Mouse (Mus musculus): Measurements from ENCODE around the gene Pcnx. TPM values are rescaled to one million over a fixed set of nuclear protein-coding genes. Genes with fewer than 3 reads are reported as not detected.

The Pcnx gene
- polyA plus RNA-seq, 1 experiment from 2014 or later, result 6.8 TPM

DNA sequence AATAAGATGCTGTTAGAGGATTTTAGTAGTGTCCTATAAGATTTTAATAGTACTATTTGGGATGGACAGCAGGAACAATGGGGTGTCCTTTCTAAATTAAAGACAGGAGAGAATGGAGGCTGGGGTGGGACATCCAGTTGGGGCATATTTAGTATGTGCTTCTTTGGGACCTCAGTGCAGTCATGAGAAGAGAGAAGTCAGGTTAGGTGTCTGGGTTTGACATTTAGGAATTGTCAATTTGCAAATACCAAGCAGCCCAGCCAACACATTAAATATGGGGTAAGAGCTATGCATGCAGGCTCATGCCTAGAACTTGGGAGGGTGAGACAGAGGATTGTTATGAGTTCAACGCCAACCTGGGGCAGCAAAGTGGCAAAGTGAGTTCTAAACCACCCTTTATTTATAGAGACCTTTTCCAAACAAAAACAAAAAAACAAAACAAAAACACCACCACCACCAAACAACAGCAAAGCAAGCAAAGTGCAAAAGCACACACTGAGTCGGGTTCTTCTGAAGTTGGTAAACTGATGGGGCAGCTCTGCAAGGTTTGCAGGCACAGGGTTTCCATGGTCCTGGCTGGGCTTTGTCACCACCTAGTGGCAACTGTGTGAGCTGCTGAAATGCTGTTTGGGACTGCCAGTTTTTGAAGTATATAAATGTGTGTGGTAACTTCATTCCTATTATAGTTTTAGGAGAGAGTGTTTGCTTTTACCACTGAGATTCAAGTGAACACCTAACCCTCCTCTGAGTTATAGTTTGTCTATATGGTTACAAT lies 55.5 kb downstream of the Pcnx start:
- H3K9me3 ChIP-seq, result no peaks in the 10 kb centered on the region
- peaks cover 8% of the 10 kb centered on the region for H3K36me3 ChIP-seq
- no peak overlapping the region for H3K27ac ChIP-seq
- H3K4me3 ChIP-seq (replicated peaks), result no peak overlapping the region
- ATAC-seq, result peak; percentile 62
- WGBS, result 55% methylated on average over 2 of the region's 2 CpGs
- no peak overlapping the region for H3K4me2 ChIP-seq (replicated peaks)
- H3K27me3 ChIP-seq (replicated peaks), result no peaks in the 10 kb centered on the region
- peaks cover 3% of the 10 kb centered on the region for H3K4me1 ChIP-seq (replicated peaks)
- H3K9ac ChIP-seq, result no peak overlapping the region

DNA sequence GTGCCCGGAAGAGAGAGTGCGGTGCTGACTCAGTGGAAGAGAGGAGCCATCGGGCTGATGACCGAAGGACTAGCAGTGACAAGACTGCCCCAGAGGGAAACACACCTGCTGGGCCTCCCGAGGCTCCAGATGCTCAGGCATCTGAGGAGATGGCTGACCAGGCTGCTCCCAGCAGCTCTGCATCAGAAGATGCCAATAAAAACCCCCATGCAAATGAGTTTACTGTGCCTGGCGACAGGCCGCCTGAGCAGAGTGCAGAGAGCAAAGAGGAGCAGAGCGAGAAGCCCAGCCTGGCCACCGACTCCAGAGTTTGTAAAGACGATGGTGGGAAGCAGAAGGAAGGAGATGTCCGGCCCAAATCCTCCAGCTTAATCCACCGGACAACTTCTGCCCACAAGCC lies 58.5 kb downstream of the Pcnx start:
- H3K36me3 ChIP-seq, result peaks cover 8% of the 10 kb centered on the region
- H3K27ac ChIP-seq, result no peak overlapping the region
- H3K9me3 ChIP-seq, result no peaks in the 10 kb centered on the region
- H3K9ac ChIP-seq, result no peak overlapping the region
- H3K4me1 ChIP-seq (replicated peaks), result no peaks in the 10 kb centered on the region
- H3K4me3 ChIP-seq (replicated peaks), result no peak overlapping the region
- ATAC-seq, result no peak
- H3K27me3 ChIP-seq (replicated peaks), result no peaks in the 10 kb centered on the region
- 86% methylated on average over 12 of the region's 12 CpGs for WGBS
- H3K4me2 ChIP-seq (replicated peaks), result no peak overlapping the region

DNA sequence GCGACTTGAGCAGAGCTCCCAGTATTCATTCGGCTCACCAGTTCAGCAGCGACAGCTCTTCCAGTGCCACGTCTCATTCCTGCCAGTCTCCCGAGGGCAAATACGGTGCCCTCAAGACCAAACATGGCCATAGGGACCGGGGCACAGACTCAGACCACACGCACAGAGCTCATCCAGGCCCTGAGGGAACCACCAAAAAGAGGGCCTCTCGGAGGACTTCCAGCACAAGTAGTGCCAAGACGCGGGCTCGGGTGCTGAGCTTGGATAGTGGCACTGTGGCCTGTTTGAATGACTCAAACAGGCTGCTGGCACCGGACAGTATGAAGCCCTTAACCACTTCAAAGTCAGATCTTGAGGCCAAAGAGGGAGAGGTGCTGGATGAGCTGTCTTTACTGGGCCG lies 59.1 kb downstream of the Pcnx start:
- Histone ChIP-seq H3K27ac (no peak overlapping the region), H3K27me3 (replicated peaks) (no peaks in the 10 kb centered on the region), H3K4me3 (replicated peaks) (no peak overlapping the region), H3K9me3 (no peaks in the 10 kb centered on the region), H3K4me2 (replicated peaks) (no peak overlapping the region), H3K9ac (no peak overlapping the region), H3K36me3 (peaks cover 8% of the 10 kb centered on the region), H3K4me1 (replicated peaks) (no peaks in the 10 kb centered on the region)
- WGBS, result 96% methylated on average over 14 of the region's 14 CpGs
- ATAC-seq, result no peak

DNA sequence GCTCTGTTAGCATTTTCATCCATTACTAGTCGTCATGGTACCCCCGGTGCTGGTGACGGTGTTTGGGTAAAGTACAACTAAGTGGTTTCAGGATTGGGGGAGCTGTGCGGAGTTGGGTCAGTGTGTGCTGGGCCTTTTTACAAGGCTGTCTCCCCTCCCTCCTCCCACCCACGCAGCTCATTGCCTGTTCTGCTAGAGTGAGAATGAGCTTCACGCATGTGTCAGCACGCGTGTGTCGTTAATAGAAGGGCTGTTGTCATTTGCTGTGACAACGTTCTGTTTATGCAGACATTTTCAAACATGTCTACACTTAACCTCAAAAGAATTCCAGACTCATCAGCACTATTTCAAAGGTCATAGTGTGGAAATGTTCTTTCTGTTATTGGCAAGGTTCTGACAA lies 60.2 kb downstream of the Pcnx start:
- Histone ChIP-seq H3K4me3 (replicated peaks) (no peak overlapping the region), H3K27me3 (replicated peaks) (no peaks in the 10 kb centered on the region), H3K27ac (no peak overlapping the region), H3K9ac (no peak overlapping the region), H3K4me2 (replicated peaks) (no peak overlapping the region), H3K36me3 (peaks cover 8% of the 10 kb centered on the region), H3K9me3 (no peaks in the 10 kb centered on the region), H3K4me1 (replicated peaks) (no peaks in the 10 kb centered on the region)
- 82% methylated on average over 10 of the region's 10 CpGs for WGBS
- ATAC-seq, result no peak

GRCm38 (mm10) chr12:81920614-81921013 lies 60.8 kb downstream of the Pcnx start:
- ATAC-seq, result no peak
- Histone ChIP-seq H3K36me3 (peaks cover 8% of the 10 kb centered on the region), H3K27ac (no peak overlapping the region), H3K4me3 (replicated peaks) (no peak overlapping the region), H3K9ac (no peak overlapping the region), H3K27me3 (replicated peaks) (no peaks in the 10 kb centered on the region), H3K9me3 (no peaks in the 10 kb centered on the region), H3K4me1 (replicated peaks) (no peaks in the 10 kb centered on the region), H3K4me2 (replicated peaks) (no peak overlapping the region)
- 76% methylated on average over 2 of the region's 2 CpGs for WGBS

DNA sequence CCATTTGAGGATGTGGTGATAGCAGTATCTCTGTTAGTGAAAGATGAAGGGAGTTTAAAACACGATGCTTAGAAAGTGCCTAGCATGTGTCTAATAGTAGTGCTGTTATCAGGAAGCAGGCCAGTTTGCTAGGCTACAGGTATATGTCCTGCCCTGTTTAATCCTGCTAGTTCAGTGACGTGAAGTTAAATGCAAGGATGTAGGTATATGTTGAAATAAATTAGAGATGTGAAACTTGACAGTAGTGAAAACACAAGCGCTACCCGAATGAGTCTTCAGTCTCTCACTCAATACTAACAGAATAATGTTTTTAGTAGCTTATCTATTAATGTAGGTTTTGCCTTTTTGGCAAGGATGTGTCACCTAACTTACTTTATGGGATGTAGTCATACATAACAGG lies 62.0 kb downstream of the Pcnx start:
- H3K27me3 ChIP-seq (replicated peaks), result no peaks in the 10 kb centered on the region
- H3K4me3 ChIP-seq (replicated peaks), result no peak overlapping the region
- no peak for ATAC-seq
- peaks cover 8% of the 10 kb centered on the region for H3K36me3 ChIP-seq
- H3K4me1 ChIP-seq (replicated peaks), result 0 out of 2 replicates have a peak, but pooled peaks cover 2% of the 10 kb centered on the region
- WGBS, result 87% methylated on average over 4 of the region's 4 CpGs
- H3K4me2 ChIP-seq (replicated peaks), result no peak overlapping the region
- no peak overlapping the region for H3K9ac ChIP-seq
- H3K9me3 ChIP-seq, result no peaks in the 10 kb centered on the region
- no peak overlapping the region for H3K27ac ChIP-seq

GRCm38 (mm10) chr12:81922838-81923237 lies 63.0 kb downstream of the Pcnx start:
- Histone ChIP-seq H3K27ac (no peak overlapping the region), H3K4me1 (replicated peaks) (0 out of 2 replicates have a peak, but pooled peaks cover 2% of the 10 kb centered on the region), H3K9me3 (no peaks in the 10 kb centered on the region), H3K9ac (no peak overlapping the region), H3K27me3 (replicated peaks) (no peaks in the 10 kb centered on the region), H3K36me3 (peaks cover 5% of the 10 kb centered on the region), H3K4me3 (replicated peaks) (no peak overlapping the region), H3K4me2 (replicated peaks) (no peak overlapping the region)
- no peak for ATAC-seq
- WGBS, result 43% methylated on average over 3 of the region's 3 CpGs

DNA sequence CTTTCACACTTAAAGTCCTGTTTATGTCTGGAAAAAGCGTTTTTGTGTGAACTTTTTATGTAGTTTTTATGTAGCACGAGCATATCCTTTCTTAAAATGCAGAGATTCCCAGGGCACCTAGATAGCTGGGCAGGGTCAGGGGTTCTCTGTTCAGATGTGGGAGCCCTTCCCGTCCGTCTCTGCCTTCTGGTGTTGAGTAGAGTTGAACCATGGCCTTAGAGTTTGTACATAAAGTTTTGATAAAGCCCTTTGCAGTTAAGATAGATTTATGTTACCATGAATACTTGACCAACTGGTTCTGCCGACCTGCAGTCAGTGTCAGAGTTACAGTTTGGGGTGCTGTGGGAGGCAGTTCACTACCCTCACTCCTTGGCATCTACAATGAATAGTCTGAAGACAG lies 67.3 kb downstream of the Pcnx start:
- 69% methylated on average over 5 of the region's 5 CpGs for WGBS
- peak; percentile 65 for ATAC-seq
- H3K4me2 ChIP-seq (replicated peaks), result no peak overlapping the region

GRCm38 (mm10) chr12:81927643-81928381 lies 68.0 kb downstream of the Pcnx start:
- ATAC-seq, result peak; percentile 84
- Histone ChIP-seq H3K4me2 (replicated peaks) (no peak overlapping the region), H3K36me3 (no peaks in the 10 kb centered on the region), H3K27me3 (replicated peaks) (no peaks in the 10 kb centered on the region), H3K9me3 (no peaks in the 10 kb centered on the region), H3K27ac (peak overlapping the region; percentile 42; the same call in 1 of the 2 replicates), H3K4me3 (replicated peaks) (no peak overlapping the region), H3K9ac (0 out of 2 replicates have a peak overlapping the region, but pooled peaks have one; percentile 10), H3K4me1 (replicated peaks) (peaks cover 7% of the 10 kb centered on the region)
- 55% methylated on average over 19 of the region's 19 CpGs for WGBS

More for the DNA sequence above, 67.3 kb downstream of the Pcnx start:
- H3K9ac ChIP-seq, result no peak overlapping the region
- H3K27me3 ChIP-seq (replicated peaks), result no peaks in the 10 kb centered on the region
- no peaks in the 10 kb centered on the region for H3K9me3 ChIP-seq
- H3K4me1 ChIP-seq (replicated peaks), result peaks cover 7% of the 10 kb centered on the region
- no peaks in the 10 kb centered on the region for H3K36me3 ChIP-seq
- no peak overlapping the region for H3K4me3 ChIP-seq (replicated peaks)
- peak overlapping the region; percentile 42; the same call in 1 of the 2 replicates for H3K27ac ChIP-seq

DNA sequence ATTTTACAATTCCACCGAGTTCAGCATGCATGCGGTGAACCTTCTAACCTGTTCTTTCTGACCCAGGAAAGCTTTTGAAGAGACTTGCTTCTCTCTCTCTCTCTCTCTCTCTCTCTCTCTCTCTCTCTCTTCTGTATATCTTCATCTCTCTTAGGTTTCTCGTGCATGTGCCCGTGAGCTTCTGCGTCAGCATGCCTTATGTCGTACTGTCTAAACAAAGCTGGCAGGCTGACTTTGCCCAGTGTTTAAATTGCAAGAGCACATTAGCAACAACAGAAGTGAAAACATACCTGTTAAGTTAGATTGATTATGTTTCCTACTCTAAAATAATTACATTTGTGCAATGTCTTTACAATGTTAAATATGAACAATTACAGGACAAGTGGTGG lies 68.6 kb downstream of the Pcnx start:
- 48% methylated on average over 6 of the region's 6 CpGs for WGBS
- H3K4me2 ChIP-seq (replicated peaks), result no peak overlapping the region
- H3K36me3 ChIP-seq, result no peaks in the 10 kb centered on the region
- no peak overlapping the region for H3K27ac ChIP-seq
- peaks cover 7% of the 10 kb centered on the region for H3K4me1 ChIP-seq (replicated peaks)
- no peaks in the 10 kb centered on the region for H3K9me3 ChIP-seq
- ATAC-seq, result no peak
- no peak overlapping the region for H3K4me3 ChIP-seq (replicated peaks)
- no peak overlapping the region for H3K9ac ChIP-seq
- no peaks in the 10 kb centered on the region for H3K27me3 ChIP-seq (replicated peaks)

- no peak overlapping the region for H3K27ac ChIP-seq
- H3K4me1 ChIP-seq (replicated peaks), result peaks cover 4% of the 10 kb centered on the region
- no peak overlapping the region for H3K4me3 ChIP-seq (replicated peaks)
- ATAC-seq, result no peak
- H3K27me3 ChIP-seq (replicated peaks), result no peaks in the 10 kb centered on the region
- no peak overlapping the region for H3K4me2 ChIP-seq (replicated peaks)
- WGBS, result 62% methylated on average over 13 of the region's 13 CpGs
- no peak overlapping the region for H3K9ac ChIP-seq
- H3K36me3 ChIP-seq, result no peaks in the 10 kb centered on the region
- H3K9me3 ChIP-seq, result no peaks in the 10 kb centered on the region
These were observed 72.2 kb downstream of the Pcnx start for GRCm38 (mm10) chr12:81932015-81932414.

- H3K4me1 ChIP-seq (replicated peaks), result no peaks in the 10 kb centered on the region
- no peak overlapping the region for H3K9ac ChIP-seq
- H3K27me3 ChIP-seq (replicated peaks), result no peaks in the 10 kb centered on the region
- peak; percentile 88 for ATAC-seq
- H3K4me2 ChIP-seq (replicated peaks), result no peak overlapping the region
- H3K4me3 ChIP-seq (replicated peaks), result no peak overlapping the region
- H3K9me3 ChIP-seq, result no peaks in the 10 kb centered on the region
- H3K27ac ChIP-seq, result no peak overlapping the region
- H3K36me3 ChIP-seq, result no peaks in the 10 kb centered on the region
- 73% methylated on average over 5 of the region's 5 CpGs for WGBS
These were observed 73.6 kb downstream of the Pcnx start for GRCm38 (mm10) chr12:81933430-81933829.

Data from intestine, embryonic 15.5 days (tissue).